Mouse (Mus musculus) testis, adult 2 months (tissue): Measurements from ENCODE around the gene Recql5.

ENCODE experiments used
- CTCF ChIP-seq: fragments of 200-500 bp; IDR thresholded peaks from 2 replicates; pipeline ENCODE4 v1.5.1; 2012; ENCODE audit warnings: low read depth, mild to moderate bottlenecking, inconsistent platforms, low read length, moderate library complexity; ENCODE audit not compliant: control insufficient read depth, insufficient read depth, insufficient replicate concordance
- POLR2A ChIP-seq: fragments of 200-500 bp; IDR thresholded peaks from 2 replicates; pipeline ENCODE4 v1.6.1; 2012; ENCODE audit warnings: low read depth, mild to moderate bottlenecking, inconsistent platforms, low read length, moderate library complexity; ENCODE audit not compliant: control insufficient read depth

DNA sequence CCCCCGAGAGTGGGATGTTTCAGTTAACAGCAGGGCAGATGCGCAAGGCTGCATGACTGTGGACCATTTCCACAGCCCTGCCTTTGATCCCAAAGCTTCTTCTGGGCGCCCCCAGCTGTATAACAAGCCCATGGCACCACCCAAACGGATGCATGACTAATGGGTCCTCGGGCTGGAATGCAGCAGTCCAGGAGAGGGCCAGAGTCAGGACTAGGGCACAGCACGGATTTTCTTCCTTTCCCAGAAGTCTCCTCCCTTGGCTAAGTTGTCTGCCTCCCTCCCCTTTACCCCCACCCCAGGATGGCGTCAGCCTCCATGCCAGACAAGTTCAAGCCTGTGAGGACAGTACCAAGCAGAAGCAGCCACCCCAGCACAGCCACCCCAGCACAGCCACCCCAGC lies 24.7 kb upstream of the Recql5 start:
- TF ChIP-seq CTCF, result no peak
- no peak for TF ChIP-seq POLR2A
